Mouse (Mus musculus) CH12.LX (cell line): Measurements from ENCODE around the gene Gnat1. TPM values are rescaled to one million over a fixed set of nuclear protein-coding genes. Genes with fewer than 3 reads are reported as not detected.

ENCODE experiments used
- DNase-seq: peaks from one replicate; pipeline ENCODE4 v3.0.0-alpha.2; 2013; ENCODE audit errors: extremely low read depth
- H3K27ac ChIP-seq: 2 replicates; pipeline ENCODE4 v1.5.1; 2012; ENCODE audit warnings: low read depth, mild to moderate bottlenecking, control low read depth, moderate library complexity; ENCODE audit not compliant: insufficient read depth
- H3K27me3 ChIP-seq: replicated peaks from 2 replicates; pipeline ENCODE3; 2012; ENCODE audit warnings: inconsistent platforms
- H3K36me3 ChIP-seq, 2 experiments: replicated peaks in 1 of 2; 2 replicates each; pipeline versions ENCODE3 to v1.6.1; 2012; ENCODE audit warnings: inconsistent platforms in 1 of 2, low read length in 1 of 2, mild to moderate bottlenecking in 1 of 2, mixed read lengths in 1 of 2, moderate library complexity in 1 of 2; ENCODE audit not compliant: control insufficient read depth in 1 of 2, insufficient read depth in 1 of 2
- H3K4me1 ChIP-seq, 2 experiments: 2 replicates each; pipeline ENCODE4 v1.6.1; 2012; ENCODE audit warnings: inconsistent platforms in 1 of 2, moderate library complexity in 1 of 2; ENCODE audit not compliant: insufficient read depth in 2 of 2, control insufficient read depth in 1 of 2
- H3K4me2 ChIP-seq: 2 replicates; pipeline ENCODE4 v1.6.1; 2012; ENCODE audit warnings: low read depth, mild to moderate bottlenecking, control low read depth; ENCODE audit not compliant: poor library complexity, insufficient read depth, severe bottlenecking
- H3K4me3 ChIP-seq, 3 experiments: fragments of 150-350 bp in 1 of 3; sonication (generic) in 1 of 3; replicated peaks in 1 of 3; 2 replicates each; pipeline versions ENCODE3 to v1.5.1; 2011 to 2012; ENCODE audit warnings: low read depth in 2 of 3, low read length in 2 of 3, mild to moderate bottlenecking in 2 of 3, moderate library complexity in 2 of 3, control low read depth in 1 of 3, improper control_type of control experiment in 1 of 3, inconsistent platforms in 1 of 3, mixed read lengths in 1 of 3; ENCODE audit not compliant: poor library complexity in 1 of 3
- H3K79me2 ChIP-seq: replicated peaks from 2 replicates; pipeline ENCODE4 v1.6.1; 2012; ENCODE audit warnings: mild to moderate bottlenecking, moderate library complexity; ENCODE audit not compliant: control insufficient read depth, poor library complexity, insufficient read depth, severe bottlenecking; ENCODE audit errors: extremely low read depth
- H3K9ac ChIP-seq: 2 replicates; pipeline ENCODE4 v1.6.1; 2012; ENCODE audit warnings: low read depth, mild to moderate bottlenecking, control low read depth, moderate library complexity; ENCODE audit not compliant: insufficient read depth
- H3K9me3 ChIP-seq: replicated peaks from 2 replicates; pipeline ENCODE3; 2012; ENCODE audit warnings: low read length, inconsistent platforms, mixed read lengths
- BHLHE40 ChIP-seq: IDR thresholded peaks from 2 replicates; pipeline ENCODE4 v1.6.1; 2011; ENCODE audit warnings: mild to moderate bottlenecking, low read depth, low read length, improper control_type of control experiment
- E2F4 ChIP-seq: IDR thresholded peaks from 2 replicates; pipeline ENCODE4 v1.6.1; 2011; ENCODE audit warnings: low read depth, low read length, improper control_type of control experiment; ENCODE audit not compliant: insufficient replicate concordance
- ELF1 ChIP-seq: IDR thresholded peaks from 2 replicates; pipeline ENCODE4 v1.6.1; 2014; ENCODE audit warnings: low read depth, mild to moderate bottlenecking, inconsistent platforms, low read length, improper control_type of control experiment
- ETS1 ChIP-seq: conservative IDR thresholded peaks from 2 replicates; pipeline ENCODE4 v1.6.1; 2012; ENCODE audit warnings: low read depth, mild to moderate bottlenecking, inconsistent platforms, low read length, improper control_type of control experiment, moderate library complexity
- JUN ChIP-seq: IDR thresholded peaks from 2 replicates; pipeline ENCODE4 v1.6.1; 2011; ENCODE audit warnings: low read depth, mild to moderate bottlenecking, low read length, improper control_type of control experiment, moderate library complexity; ENCODE audit not compliant: insufficient read depth
- JUND ChIP-seq: conservative IDR thresholded peaks from 2 replicates; pipeline ENCODE4 v1.6.1; 2011; ENCODE audit warnings: low read depth, low read length, improper control_type of control experiment
- KAT2A ChIP-seq: IDR thresholded peaks from 2 replicates; pipeline ENCODE4 v1.6.1; 2012; ENCODE audit warnings: low read length, improper control_type of control experiment, inconsistent platforms; ENCODE audit not compliant: insufficient replicate concordance
- MAFK ChIP-seq: IDR thresholded peaks from 2 replicates; pipeline ENCODE4 v1.6.1; 2011; ENCODE audit warnings: low read length, improper control_type of control experiment; ENCODE audit not compliant: insufficient replicate concordance
- MXI1 ChIP-seq: IDR thresholded peaks from 2 replicates; pipeline ENCODE4 v1.6.1; 2011; ENCODE audit warnings: mild to moderate bottlenecking, low read depth, low read length, improper control_type of control experiment
- NELFE ChIP-seq: IDR thresholded peaks from 2 replicates; pipeline ENCODE4 v1.6.1; 2011; ENCODE audit warnings: low read depth, low read length, improper control_type of control experiment
- NRF1 ChIP-seq: IDR thresholded peaks from 2 replicates; pipeline ENCODE4 v1.6.1; 2014; ENCODE audit warnings: low read depth, mild to moderate bottlenecking, inconsistent platforms, low read length, improper control_type of control experiment, moderate library complexity
- PAX5 ChIP-seq: IDR thresholded peaks from 2 replicates; pipeline ENCODE4 v1.6.1; 2012; ENCODE audit warnings: low read length, inconsistent platforms, mixed read lengths
- POLR2AphosphoS2 ChIP-seq: IDR thresholded peaks from 2 replicates; pipeline ENCODE4 v1.6.1; 2011; ENCODE audit warnings: low read depth, low read length, improper control_type of control experiment
- RAD21 ChIP-seq: IDR thresholded peaks from 2 replicates; pipeline ENCODE4 v1.6.1; 2011; ENCODE audit warnings: low read depth, mild to moderate bottlenecking, low read length, improper control_type of control experiment, moderate library complexity
- RCOR1 ChIP-seq: conservative IDR thresholded peaks from 2 replicates; pipeline ENCODE4 v1.6.1; 2012; ENCODE audit warnings: low read depth, mild to moderate bottlenecking, inconsistent platforms, low read length, improper control_type of control experiment
- UBTF ChIP-seq: IDR thresholded peaks from 2 replicates; pipeline ENCODE4 v1.6.1; 2012; ENCODE audit warnings: low read depth, mild to moderate bottlenecking, inconsistent platforms, low read length, improper control_type of control experiment, moderate library complexity
- USF1 ChIP-seq: IDR thresholded peaks from 2 replicates; pipeline ENCODE4 v1.6.1; 2014; ENCODE audit warnings: low read depth, mild to moderate bottlenecking, inconsistent platforms, low read length, improper control_type of control experiment
- USF2 ChIP-seq: conservative IDR thresholded peaks from 2 replicates; pipeline ENCODE4 v1.6.1; 2011; ENCODE audit warnings: low read depth, low read length, improper control_type of control experiment
- ZC3H11A ChIP-seq: IDR thresholded peaks from 2 replicates; pipeline ENCODE4 v1.6.1; 2012; ENCODE audit warnings: low read depth, mild to moderate bottlenecking, inconsistent platforms, low read length, improper control_type of control experiment
- ZKSCAN1 ChIP-seq: IDR thresholded peaks from 2 replicates; pipeline ENCODE4 v1.6.1; 2012; ENCODE audit warnings: low read depth, inconsistent platforms, low read length, improper control_type of control experiment, borderline replicate concordance
- ZMIZ1 ChIP-seq: IDR thresholded peaks from 2 replicates; pipeline ENCODE4 v1.6.1; 2012; ENCODE audit warnings: low read depth, mild to moderate bottlenecking, inconsistent platforms, low read length, improper control_type of control experiment
- ZNF384 ChIP-seq: IDR thresholded peaks from 2 replicates; pipeline ENCODE4 v1.6.1; 2012; ENCODE audit warnings: low read depth, low read length, improper control_type of control experiment, inconsistent platforms
- dilution Hi-C: fragments of 300-500 bp; cut with MboI; formaldehyde crosslinking; loops from 2 replicates; pipeline ENCODE4 v1.14.3; 2020; ENCODE audit warnings: low sequenced_read_pairs; ENCODE audit not compliant: extremely low pct_unique_long_range_greater_than_20kb, extremely low pct_ligation_motif_present
- in situ Hi-C: fragments of 300-500 bp; cut with MboI; formaldehyde crosslinking; loops from 3 replicates; pipeline ENCODE4 v1.14.3; 2019; ENCODE audit warnings: low sequenced_read_pairs, low pct_ligation_motif_present, low pct_unique_long_range_greater_than_20kb, mixed read lengths
- polyA plus RNA-seq: library from polyadenylated mRNA; unstranded; fragments of >175 nt; gene quantifications from 2 replicates; pipeline ENCODE4 v1.2.1, GENCODE M21; 2012; ENCODE audit warnings: low read depth; ENCODE audit not compliant: insufficient read length
- total RNA-seq, 2 experiments: library from RNA; depleted of rRNA; stranded (reverse); fragments of 300-350 nt in 1 of 2; fragments of >200 nt in 1 of 2; gene quantifications; 2 replicates each; pipeline ENCODE4 v1.2.3; 2012 to 2014

The Gnat1 gene
- total and polyA plus RNA-seq, 3 experiments: 3.0 TPM; not detected in 2

- DNase-seq: no peak
- H3K4me3 ChIP-seq: peak overlapping the region in 2 of 3 experiments; percentile 28 to 54
Measured at GRCm38 (mm10) chr9:107709096-107709696, 29.7 kb upstream of the Gnat1 start.

GRCm38 (mm10) chr9:107708439-107709095, 29.1 kb upstream of the Gnat1 start:
- dilution Hi-C loops: no loop called here
- Histone ChIP-seq H3K4me3 (no peak overlapping the region), H3K27ac (no peak overlapping the region), H3K27me3 (peaks cover 91% of the 10 kb centered on the region), H3K9me3 (no peaks in the 10 kb centered on the region), H3K9ac (no peak overlapping the region), H3K4me2 (no peak overlapping the region), H3K79me2 (no peaks in the 10 kb centered on the region), H3K36me3 (no peaks in the 10 kb centered on the region), H3K4me1 (peaks cover 7 to 26% of the 10 kb centered on the region in 2 experiments; a peak in 3 of 4 replicates)
- no peak for TF ChIP-seq ELF1
- TF ChIP-seq JUN: no peak
- no peak for TF ChIP-seq RAD21
- no peak for TF ChIP-seq BHLHE40
- no peak for TF ChIP-seq NELFE
- TF ChIP-seq MXI1: no peak
- TF ChIP-seq ZKSCAN1: no peak
- no peak for TF ChIP-seq MAFK
- TF ChIP-seq ZMIZ1: no peak
- TF ChIP-seq RCOR1: no peak
- no peak for TF ChIP-seq JUND
- TF ChIP-seq POLR2AphosphoS2: no peak
- TF ChIP-seq ZNF384: no peak
- TF ChIP-seq USF1: no peak
- TF ChIP-seq ETS1: no peak
- in situ Hi-C loops: no loop called here
- DNase-seq: no peak

More at GRCm38 (mm10) chr9:107709096-107709696, 29.7 kb upstream of the Gnat1 start:
- peak overlapping the region; percentile 15; the same call in 1 of the 2 replicates for H3K9ac ChIP-seq
- peak overlapping the region; percentile 80 for H3K4me2 ChIP-seq
- H3K27me3 ChIP-seq: peaks cover 91% of the 10 kb centered on the region
- dilution Hi-C loops (no loop called here), in situ Hi-C loops (no loop called here)
- no peaks in the 10 kb centered on the region for H3K79me2 ChIP-seq
- H3K27ac ChIP-seq: no peak overlapping the region
- peaks cover 7 to 30% of the 10 kb centered on the region in 2 experiments; a peak in 3 of 4 replicates for H3K4me1 ChIP-seq
- no peaks in the 10 kb centered on the region for H3K36me3 ChIP-seq
- no peaks in the 10 kb centered on the region for H3K9me3 ChIP-seq
- TF ChIP-seq ZMIZ1: no peak
- TF ChIP-seq NRF1: no peak
- no peak for TF ChIP-seq KAT2A
- no peak for TF ChIP-seq USF2
- no peak for TF ChIP-seq PAX5
- no peak for TF ChIP-seq ZC3H11A
- no peak for TF ChIP-seq E2F4
- no peak for TF ChIP-seq UBTF
- no peak for TF ChIP-seq RCOR1
- TF ChIP-seq USF1: no peak
- TF ChIP-seq JUND: no peak
